Mouse (Mus musculus) forebrain, embryonic 16.5 days (tissue): Measurements from ENCODE around the gene Chia1. TPM values are rescaled to one million over a fixed set of nuclear protein-coding genes. Genes with fewer than 3 reads are reported as not detected.
"Not testable (repeated sequence)": the region's sequence is repeated elsewhere in the genome, so short reads cannot be mapped to it uniquely, and the experiment has no call there.

Experiments used
- ATAC-seq: fragments of 200-750 bp; cut with Nextera tagmentation; 2 replicates; pipeline ENCODE4 v1.8.0; 2017; ENCODE audit warnings: mild to moderate bottlenecking, moderate library complexity
- H3K27ac ChIP-seq: fragments of 300-500 bp; sonication (generic); 2 replicates; pipeline ENCODE4 v1.5.1; 2014; ENCODE audit warnings: low read length, control low read depth
- H3K27me3 ChIP-seq: fragments of 300-500 bp; sonication (generic); replicated peaks from 2 replicates; pipeline ENCODE4 v1.6.1; 2014; ENCODE audit warnings: low read length; ENCODE audit not compliant: control insufficient read depth, insufficient read depth
- H3K36me3 ChIP-seq: fragments of 300-500 bp; sonication (generic); 2 replicates; pipeline ENCODE4 v1.6.1; 2014; ENCODE audit not compliant: control insufficient read depth, insufficient read depth
- H3K4me1 ChIP-seq: fragments of 300-500 bp; sonication (generic); replicated peaks from 2 replicates; pipeline ENCODE4 v1.6.1; 2014; ENCODE audit warnings: low read length; ENCODE audit not compliant: control insufficient read depth, insufficient read depth
- H3K4me2 ChIP-seq: fragments of 300-500 bp; sonication (generic); 2 replicates; pipeline ENCODE4 v1.6.1; 2014; ENCODE audit warnings: mild to moderate bottlenecking, low read length, control low read depth
- H3K4me3 ChIP-seq: fragments of 300-500 bp; sonication (generic); replicated peaks from 2 replicates; pipeline ENCODE4 v1.5.1; 2014; ENCODE audit warnings: mild to moderate bottlenecking, low read length, control low read depth
- H3K9ac ChIP-seq: fragments of 300-500 bp; sonication (generic); replicated peaks from 2 replicates; pipeline ENCODE4 v1.6.1; 2014; ENCODE audit warnings: low read depth, low read length, control low read depth
- H3K9me3 ChIP-seq: fragments of 300-500 bp; sonication (generic); 2 replicates; pipeline ENCODE4 v1.6.1; 2016; ENCODE audit warnings: low read length; ENCODE audit not compliant: control insufficient read depth
- WGBS: fragments of 180-500 bp; shearing (Covaris S2); extraction: QIAGEN DNeasy Blood & Tissue Kit; methylation state at CpG from one replicate; pipeline ENCODE4 v1.1.7; 2014; 5-methylcytosine and 5-hydroxymethylcytosine counted together
- polyA plus RNA-seq: library from polyadenylated mRNA; unstranded; fragments of >200 nt; fragmentation: Nextera tagmentation; extraction: Ambion mirVana; gene quantifications from 2 replicates; pipeline ENCODE4 v1.2.1, GENCODE M21; 2015

The Chia1 gene
- 0.57 TPM in 2 replicates for polyA plus RNA-seq

DNA sequence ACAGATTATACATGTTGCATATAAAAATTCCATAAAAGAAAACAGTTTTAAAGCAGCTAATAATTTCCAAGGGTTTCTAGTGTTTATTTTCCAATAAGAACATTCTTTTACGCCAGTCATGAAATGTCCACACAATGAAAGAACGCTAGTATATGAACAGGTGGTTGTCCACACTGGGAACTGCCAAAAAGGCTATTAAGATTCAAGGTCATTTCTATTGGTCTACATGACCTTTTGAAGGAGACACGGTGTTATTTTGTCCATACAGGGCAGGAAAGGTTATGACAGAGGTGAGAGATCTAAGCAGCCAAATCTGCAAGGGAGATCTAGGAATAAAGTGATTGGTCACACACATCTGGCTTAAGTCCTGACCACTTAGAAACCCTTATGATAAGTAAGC is at the start of gene Chia1:
Gene Chia1, plus strand, starts transcription at position 301 of the 400 bp plus-strand sequence.
- no peak within 1 kb of the TSS for H3K4me2 ChIP-seq
- WGBS, result 86% methylated on average over 3 of the region's 3 CpGs
- ATAC-seq, result no peak
- no peak within 1 kb of the TSS for H3K9ac ChIP-seq
- H3K27me3 ChIP-seq, result no peaks in the 10 kb centered on the region
- H3K4me1 ChIP-seq, result no peaks in the 10 kb centered on the region
- H3K9me3 ChIP-seq, result no peaks in the 10 kb centered on the region
- H3K4me3 ChIP-seq, result no peak within 1 kb of the TSS
- no peak within 1 kb of the TSS for H3K27ac ChIP-seq
- H3K36me3 ChIP-seq, result no peaks in the 10 kb centered on the region

DNA sequence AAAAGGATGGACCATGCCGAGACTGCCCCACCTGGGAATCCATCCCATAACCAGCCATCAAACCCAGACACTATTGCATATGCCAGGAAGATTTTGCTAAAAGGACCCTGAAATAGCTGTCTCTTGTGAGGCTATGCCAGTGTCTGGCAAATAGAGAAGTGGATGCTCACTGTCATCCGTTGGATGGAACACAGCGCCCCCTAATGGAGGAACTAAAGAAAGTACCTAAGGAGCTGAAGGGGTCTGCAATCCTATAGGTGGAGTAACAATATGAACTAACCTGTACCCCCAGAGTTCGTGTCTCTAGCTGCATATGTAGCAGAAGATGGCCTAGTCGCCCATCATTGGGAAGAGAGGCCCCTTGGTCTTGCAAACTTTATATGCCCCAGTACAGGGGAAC is 45.3 kb upstream of the Chia1 start:
- not testable (repeated sequence) for H3K4me2 ChIP-seq, H3K4me3 ChIP-seq, ATAC-seq, H3K9ac ChIP-seq, H3K4me1 ChIP-seq, H3K27me3 ChIP-seq, H3K9me3 ChIP-seq, H3K27ac ChIP-seq, H3K36me3 ChIP-seq
- WGBS, result 39% methylated on average over 5 of the region's 5 CpGs

GRCm38 (mm10) chr3:106070994-106071393 is 42.0 kb upstream of the Chia1 start:
- no peak overlapping the region for H3K27ac ChIP-seq
- no peaks in the 10 kb centered on the region for H3K4me1 ChIP-seq
- H3K9me3 ChIP-seq, result no peaks in the 10 kb centered on the region
- H3K4me2 ChIP-seq, result no peak overlapping the region
- H3K9ac ChIP-seq, result no peak overlapping the region
- WGBS, result 80% methylated on average over 2 of the region's 2 CpGs
- H3K27me3 ChIP-seq, result no peaks in the 10 kb centered on the region
- no peak for ATAC-seq
- no peaks in the 10 kb centered on the region for H3K36me3 ChIP-seq
- no peak overlapping the region for H3K4me3 ChIP-seq

DNA sequence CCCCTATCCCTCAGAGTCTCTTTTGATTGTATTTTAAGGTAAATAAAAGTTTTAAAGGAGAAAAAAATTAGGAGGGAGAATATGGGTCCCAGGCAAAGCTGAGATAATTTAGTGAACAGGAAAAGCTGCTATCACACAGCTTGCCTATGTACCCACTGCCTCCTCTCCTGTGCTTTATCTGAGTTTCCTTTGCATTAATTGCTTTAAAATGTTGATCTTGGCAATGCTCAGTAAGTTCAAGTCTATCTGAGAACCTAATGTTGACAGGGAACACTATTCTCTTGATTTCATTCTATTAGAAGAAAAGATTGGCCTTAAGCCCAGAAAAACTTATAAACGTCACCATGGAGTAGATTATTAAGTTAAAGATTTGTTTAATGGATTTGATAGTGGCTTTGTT is 38.2 kb upstream of the Chia1 start:
- no peak overlapping the region for H3K27ac ChIP-seq
- H3K4me2 ChIP-seq, result no peak overlapping the region
- H3K9ac ChIP-seq, result no peak overlapping the region
- no peak for ATAC-seq
- no peaks in the 10 kb centered on the region for H3K9me3 ChIP-seq
- H3K36me3 ChIP-seq, result no peaks in the 10 kb centered on the region
- H3K4me1 ChIP-seq, result no peaks in the 10 kb centered on the region
- no peak overlapping the region for H3K4me3 ChIP-seq
- 44% methylated on average over 1 of the region's 1 CpGs for WGBS
- no peaks in the 10 kb centered on the region for H3K27me3 ChIP-seq

- H3K4me1 ChIP-seq, result peaks cover 3% of the 10 kb centered on the region; the same call in 1 of the 2 replicates
- no peak overlapping the region for H3K9ac ChIP-seq
- no peaks in the 10 kb centered on the region for H3K36me3 ChIP-seq
- H3K27ac ChIP-seq, result no peak overlapping the region
- no peaks in the 10 kb centered on the region for H3K9me3 ChIP-seq
- no peak for ATAC-seq
- no peak overlapping the region for H3K4me2 ChIP-seq
- no peak overlapping the region for H3K4me3 ChIP-seq
- no peaks in the 10 kb centered on the region for H3K27me3 ChIP-seq
Observed at GRCm38 (mm10) chr3:106126999-106127398, 14.0 kb downstream of the Chia1 start.

DNA sequence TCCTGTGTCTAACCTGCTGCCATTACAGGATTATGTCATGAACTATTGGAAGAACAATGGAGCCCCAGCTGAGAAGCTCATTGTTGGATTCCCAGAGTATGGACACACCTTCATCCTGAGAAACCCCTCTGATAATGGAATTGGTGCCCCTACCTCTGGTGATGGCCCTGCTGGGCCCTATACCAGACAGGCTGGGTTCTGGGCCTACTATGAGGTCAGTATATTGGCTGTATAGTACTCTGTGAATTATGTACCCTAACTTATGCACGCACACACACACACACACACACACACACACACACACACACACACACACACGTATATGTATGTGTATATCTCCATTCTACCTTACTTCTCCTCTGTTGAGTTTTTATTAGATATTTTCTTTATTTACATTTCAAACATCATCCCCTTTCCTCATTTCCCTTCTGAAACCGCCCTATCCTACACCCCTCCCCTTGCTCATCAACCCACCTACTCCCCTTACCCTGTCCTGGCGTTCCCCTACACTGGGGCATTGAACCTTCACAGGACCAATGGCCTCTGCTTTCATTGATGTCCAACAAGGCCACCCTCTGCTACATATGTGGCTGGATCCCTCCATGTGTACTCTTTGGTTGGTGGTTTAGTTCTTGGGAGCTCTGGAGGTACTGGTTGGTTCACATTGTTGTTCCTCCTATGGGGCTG is 15.9 kb downstream of the Chia1 start:
- no peak overlapping the region for H3K4me3 ChIP-seq
- H3K36me3 ChIP-seq, result no peaks in the 10 kb centered on the region
- peaks cover 3% of the 10 kb centered on the region; the same call in 1 of the 2 replicates for H3K4me1 ChIP-seq
- H3K27me3 ChIP-seq, result no peaks in the 10 kb centered on the region
- ATAC-seq, result no peak
- H3K4me2 ChIP-seq, result no peak overlapping the region
- H3K9ac ChIP-seq, result no peak overlapping the region
- 85% methylated on average over 4 of the region's 4 CpGs for WGBS
- no peaks in the 10 kb centered on the region for H3K9me3 ChIP-seq
- H3K27ac ChIP-seq, result no peak overlapping the region

GRCm38 (mm10) chr3:106131690-106132089 is 18.7 kb downstream of the Chia1 start:
- Histone ChIP-seq H3K9me3 (no peaks in the 10 kb centered on the region), H3K9ac (no peak overlapping the region), H3K36me3 (no peaks in the 10 kb centered on the region), H3K27me3 (no peaks in the 10 kb centered on the region), H3K4me2 (peak overlapping the region; percentile 27; the same call in 1 of the 2 replicates), H3K4me3 (no peak overlapping the region), H3K27ac (0 out of 2 replicates have a peak overlapping the region, but pooled peaks have one; percentile 22), H3K4me1 (peaks cover 3% of the 10 kb centered on the region; the same call in 1 of the 2 replicates)
- peak; percentile 98 for ATAC-seq
- WGBS, result 54% methylated on average over 5 of the region's 5 CpGs

- Histone ChIP-seq H3K27me3 (no peaks in the 10 kb centered on the region), H3K4me1 (no peaks in the 10 kb centered on the region), H3K4me2 (no peak overlapping the region), H3K27ac (no peak overlapping the region), H3K36me3 (no peaks in the 10 kb centered on the region), H3K9ac (no peak overlapping the region), H3K9me3 (no peaks in the 10 kb centered on the region), H3K4me3 (no peak overlapping the region)
- ATAC-seq, result no peak
- 93% methylated on average over 10 of the region's 10 CpGs for WGBS
Observed at GRCm38 (mm10) chr3:106144081-106144480, 31.1 kb downstream of the Chia1 start.

DNA sequence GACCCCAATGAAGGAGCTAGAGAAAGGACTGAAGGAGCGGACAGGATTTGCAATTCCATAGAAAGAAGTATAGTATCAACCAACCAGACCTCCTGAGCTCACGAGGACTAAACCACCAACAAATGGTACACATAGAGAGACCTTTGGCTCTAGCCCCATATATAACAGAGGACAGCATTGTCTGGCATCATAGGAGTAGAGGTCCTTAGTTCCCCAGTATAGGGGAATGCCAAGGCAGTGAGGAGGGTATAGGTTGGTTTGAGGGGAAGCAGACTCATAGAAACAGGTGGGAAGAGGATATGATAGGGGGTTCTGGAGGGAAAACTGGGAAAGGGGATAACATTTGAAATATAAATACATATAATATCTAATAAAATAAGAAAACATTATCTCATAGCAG is 41.4 kb downstream of the Chia1 start:
- H3K4me3 ChIP-seq, result no peak overlapping the region
- H3K4me2 ChIP-seq, result no peak overlapping the region
- H3K9me3 ChIP-seq, result no peaks in the 10 kb centered on the region
- no peaks in the 10 kb centered on the region for H3K4me1 ChIP-seq
- H3K27me3 ChIP-seq, result no peaks in the 10 kb centered on the region
- H3K9ac ChIP-seq, result no peak overlapping the region
- ATAC-seq, result no peak
- no peak overlapping the region for H3K27ac ChIP-seq
- no peaks in the 10 kb centered on the region for H3K36me3 ChIP-seq
- WGBS, result 91% methylated on average over 2 of the region's 2 CpGs

- no peak for ATAC-seq
- Histone ChIP-seq H3K4me2 (no peak within 1 kb of the TSS), H3K36me3 (no peaks in the 10 kb centered on the region), H3K4me3 (no peak within 1 kb of the TSS), H3K27ac (no peak within 1 kb of the TSS), H3K9me3 (no peaks in the 10 kb centered on the region), H3K4me1 (no peaks in the 10 kb centered on the region), H3K27me3 (no peaks in the 10 kb centered on the region), H3K9ac (no peak within 1 kb of the TSS)
- 90% methylated on average over 3 of the region's 3 CpGs for WGBS
Observed at GRCm38 (mm10) chr3:106167464-106167863, 54.4 kb downstream of the Chia1 start, which contains the start of gene Chil3. Chil3 (minus strand) TSS chr3:106167564.
